Mouse (Mus musculus) MEL (cell line): ENCODE results near the gene Synj1. TPM values are rescaled to one million over a fixed set of nuclear protein-coding genes. Genes with fewer than 3 reads are reported as not detected.

ENCODE experiments used
- DNase-seq: peaks from one replicate; pipeline ENCODE4 v3.0.0; 2011; ENCODE audit warnings: low read depth, low spot score
- H3K27ac ChIP-seq: 2 replicates; pipeline ENCODE4 v1.5.1; 2012; ENCODE audit warnings: low read depth, mild to moderate bottlenecking, control low read depth, low read length, moderate library complexity; ENCODE audit not compliant: control insufficient read depth
- H3K27me3 ChIP-seq, 2 experiments: fragments of 150-350 bp in 1 of 2; sonication (generic) in 1 of 2; 2 replicates each; pipeline ENCODE4 v1.6.1; 2012; ENCODE audit warnings: low read length in 2 of 2, mild to moderate bottlenecking in 2 of 2, improper control_type of control experiment in 1 of 2, moderate library complexity in 1 of 2; ENCODE audit not compliant: insufficient read depth in 2 of 2, control insufficient read depth in 1 of 2
- H3K36me3 ChIP-seq, 2 experiments: 2 replicates each; pipeline ENCODE4 v1.6.1; 2012 to 2014; ENCODE audit warnings: low read length in 2 of 2, improper control_type of control experiment in 1 of 2, inconsistent platforms in 1 of 2, mild to moderate bottlenecking in 1 of 2; ENCODE audit not compliant: insufficient read depth in 2 of 2, control insufficient read depth in 1 of 2
- H3K4me1 ChIP-seq, 2 experiments: fragments of 150-350 bp in 1 of 2; sonication (generic) in 1 of 2; 2 replicates each; pipeline ENCODE4 v1.6.1; 2012; ENCODE audit warnings: low read length in 2 of 2, improper control_type of control experiment in 1 of 2, mild to moderate bottlenecking in 1 of 2; ENCODE audit not compliant: insufficient read depth in 2 of 2, control insufficient read depth in 1 of 2
- H3K4me3 ChIP-seq, 2 experiments: fragments of 150-350 bp in 1 of 2; sonication (generic) in 1 of 2; 2 replicates each; pipeline ENCODE4 v1.5.1; 2012; ENCODE audit warnings: low read depth in 2 of 2, low read length in 2 of 2, mild to moderate bottlenecking in 2 of 2, moderate library complexity in 2 of 2, control low read depth in 1 of 2, improper control_type of control experiment in 1 of 2; ENCODE audit not compliant: control insufficient read depth in 1 of 2, insufficient read depth in 1 of 2
- H3K79me2 ChIP-seq: 2 replicates; pipeline ENCODE4 v1.6.1; 2012; ENCODE audit warnings: mild to moderate bottlenecking, low read length, moderate library complexity; ENCODE audit not compliant: control insufficient read depth, poor library complexity, insufficient read depth
- H3K9ac ChIP-seq: 2 replicates; pipeline ENCODE4 v1.6.1; 2012; ENCODE audit warnings: low read depth, mild to moderate bottlenecking, control low read depth, low read length, moderate library complexity; ENCODE audit not compliant: control insufficient read depth, poor library complexity, severe bottlenecking
- H3K9me3 ChIP-seq: fragments of 150-350 bp; sonication (generic); replicated peaks from 2 replicates; pipeline ENCODE4 v1.6.1; 2012; ENCODE audit warnings: mild to moderate bottlenecking, low read length, improper control_type of control experiment, moderate library complexity; ENCODE audit not compliant: insufficient read depth
- CTCF ChIP-seq, 3 experiments: IDR thresholded peaks in 2 of 3; conservative IDR thresholded peaks in 1 of 3; 2 replicates each; pipeline ENCODE4 v1.5.1; 2011 to 2012; ENCODE audit warnings: low read length in 3 of 3, low read depth in 2 of 3, mild to moderate bottlenecking in 2 of 3, improper control_type of control experiment in 1 of 3, inconsistent platforms in 1 of 3, mixed read lengths in 1 of 3, moderate library complexity in 1 of 3; ENCODE audit not compliant: control insufficient read depth in 1 of 3, insufficient read depth in 1 of 3, poor library complexity in 1 of 3, severe bottlenecking in 1 of 3
- E2F4 ChIP-seq: IDR thresholded peaks from 2 replicates; pipeline ENCODE4 v1.6.1; 2011; ENCODE audit warnings: low read depth, low read length, improper control_type of control experiment, borderline replicate concordance
- ELF1 ChIP-seq: IDR thresholded peaks from 2 replicates; pipeline ENCODE4 v1.6.1; 2014; ENCODE audit warnings: low read depth, mild to moderate bottlenecking, inconsistent platforms, low read length, improper control_type of control experiment, moderate library complexity
- ETS1 ChIP-seq: IDR thresholded peaks from 2 replicates; pipeline ENCODE4 v1.6.1; 2012; ENCODE audit warnings: low read depth, mild to moderate bottlenecking, inconsistent platforms, low read length, improper control_type of control experiment, moderate library complexity
- GATA1 ChIP-seq: IDR thresholded peaks from 2 replicates; pipeline ENCODE4 v1.6.1; 2011; ENCODE audit warnings: low read depth, low read length, improper control_type of control experiment
- JUND ChIP-seq: IDR thresholded peaks from 2 replicates; pipeline ENCODE4 v1.6.1; 2011; ENCODE audit warnings: low read depth, mild to moderate bottlenecking, improper control_type of control experiment, low read length
- KAT2A ChIP-seq: conservative IDR thresholded peaks from 2 replicates; pipeline ENCODE4 v1.6.1; 2012; ENCODE audit warnings: low read depth, low read length, improper control_type of control experiment, inconsistent platforms
- MAX ChIP-seq: IDR thresholded peaks from 2 replicates; pipeline ENCODE4 v1.6.1; 2011; ENCODE audit warnings: low read length, improper control_type of control experiment
- MAZ ChIP-seq: IDR thresholded peaks from 2 replicates; pipeline ENCODE4 v1.6.1; 2012; ENCODE audit warnings: low read depth, mild to moderate bottlenecking, inconsistent platforms, low read length, improper control_type of control experiment
- MEF2A ChIP-seq: IDR thresholded peaks from 2 replicates; pipeline ENCODE4 v1.6.1; 2014; ENCODE audit warnings: low read depth, mild to moderate bottlenecking, inconsistent platforms, low read length, improper control_type of control experiment; ENCODE audit not compliant: poor library complexity, insufficient replicate concordance, severe bottlenecking; ENCODE audit errors: extremely low read depth
- MXI1 ChIP-seq: IDR thresholded peaks from 2 replicates; pipeline ENCODE4 v1.6.1; 2011; ENCODE audit warnings: mild to moderate bottlenecking, low read depth, low read length, improper control_type of control experiment
- MYC ChIP-seq: IDR thresholded peaks from 2 replicates; pipeline ENCODE4 v1.6.1; 2011; ENCODE audit warnings: low read depth, mild to moderate bottlenecking, low read length, improper control_type of control experiment, moderate library complexity
- NRF1 ChIP-seq: IDR thresholded peaks from 2 replicates; pipeline ENCODE4 v1.6.1; 2014; ENCODE audit warnings: low read depth, mild to moderate bottlenecking, inconsistent platforms, low read length, improper control_type of control experiment, moderate library complexity; ENCODE audit not compliant: poor library complexity, insufficient read depth, severe bottlenecking
- POLR2AphosphoS5 ChIP-seq: IDR thresholded peaks from 2 replicates; pipeline ENCODE4 v1.6.1; 2012; ENCODE audit warnings: low read depth, borderline replicate concordance, mild to moderate bottlenecking, inconsistent platforms, low read length, moderate library complexity, mixed read lengths
- SMC3 ChIP-seq: IDR thresholded peaks from 2 replicates; pipeline ENCODE4 v1.6.1; 2011; ENCODE audit warnings: low read depth, low read length, improper control_type of control experiment
- TBP ChIP-seq: IDR thresholded peaks from 2 replicates; pipeline ENCODE4 v1.8.0; 2011; ENCODE audit warnings: low read depth, low read length, improper control_type of control experiment
- UBTF ChIP-seq: IDR thresholded peaks from 2 replicates; pipeline ENCODE4 v1.6.1; 2012; ENCODE audit warnings: low read depth, mild to moderate bottlenecking, inconsistent platforms, low read length, improper control_type of control experiment, moderate library complexity, borderline replicate concordance; ENCODE audit not compliant: insufficient read depth
- USF1 ChIP-seq: IDR thresholded peaks from 2 replicates; pipeline ENCODE4 v1.6.1; 2014; ENCODE audit warnings: low read depth, mild to moderate bottlenecking, inconsistent platforms, low read length, improper control_type of control experiment, moderate library complexity
- ZC3H11A ChIP-seq: IDR thresholded peaks from 2 replicates; pipeline ENCODE4 v1.6.1; 2012; ENCODE audit warnings: low read depth, mild to moderate bottlenecking, inconsistent platforms, low read length, improper control_type of control experiment
- ZKSCAN1 ChIP-seq: IDR thresholded peaks from 2 replicates; pipeline ENCODE4 v1.6.1; 2012; ENCODE audit warnings: low read depth, mild to moderate bottlenecking, inconsistent platforms, low read length, improper control_type of control experiment, moderate library complexity
- ZMIZ1 ChIP-seq: IDR thresholded peaks from 2 replicates; pipeline ENCODE4 v1.6.1; 2012; ENCODE audit warnings: low read depth, mild to moderate bottlenecking, inconsistent platforms, low read length, improper control_type of control experiment, moderate library complexity
- ZNF384 ChIP-seq: IDR thresholded peaks from 2 replicates; pipeline ENCODE4 v1.6.1; 2012; ENCODE audit warnings: low read depth, mild to moderate bottlenecking, inconsistent platforms, low read length, improper control_type of control experiment
- polyA plus RNA-seq, 2 experiments: library from polyadenylated mRNA; stranded (reverse) in 1 of 2; unstranded in 1 of 2; fragments of >175 nt in 1 of 2; fragments of >200 nt in 1 of 2; gene quantifications; 2 replicates each; pipeline versions ENCODE4 v1.2.1 to v1.2.4; 2012; ENCODE audit warnings: low replicate concordance in 2 of 2, low read depth in 1 of 2; ENCODE audit not compliant: insufficient read length in 2 of 2, insufficient read depth in 1 of 2, missing spikeins in 1 of 2
- total RNA-seq: library from RNA; depleted of rRNA; stranded (reverse); fragments of 300-350 nt; gene quantifications from 2 replicates; pipeline ENCODE4 v1.2.3, GENCODE M21; 2012

The Synj1 gene
- total and polyA plus RNA-seq, 3 experiments = 5.0 to 34.5 TPM; not detected in 1

GRCm38 (mm10) chr16:90953770-90954169, 57.3 kb downstream of the Synj1 start:
- DNase-seq = peak; percentile 25
- H3K4me3 ChIP-seq = no peak overlapping the region
- H3K9me3 ChIP-seq = no peaks in the 10 kb centered on the region
- no peaks in the 10 kb centered on the region for H3K27me3 ChIP-seq
- no peak overlapping the region for H3K27ac ChIP-seq
- H3K79me2 ChIP-seq = no peaks in the 10 kb centered on the region
- peaks cover 0 to 5% of the 10 kb centered on the region in 2 experiments; a peak in 2 of 4 replicates for H3K36me3 ChIP-seq
- TF ChIP-seq E2F4 (no peak), ELF1 (no peak), SMC3 (peak; percentile 31), NRF1 (no peak), MXI1 (no peak), CTCF (IDR thresholded peaks at IDR 0.05 in 2 of 3, conservative IDR thresholded peaks at IDR 0.05 in 1 of 3; ENCODE audit: control insufficient read depth in 1 of 3, insufficient read depth in 1 of 3, low read depth in 2 of 3, low read length in 3 of 3, poor library complexity in 1 of 3, severe bottlenecking in 1 of 3) (peak in 2 of 3 experiments; percentile 10 to 25; a peak in 1 of 6 replicates)
- no peaks in the 10 kb centered on the region for H3K4me1 ChIP-seq
- H3K9ac ChIP-seq = no peak overlapping the region

GRCm38 (mm10) chr16:90953147-90953546, 58.0 kb downstream of the Synj1 start:
- peaks cover 0 to 5% of the 10 kb centered on the region in 2 experiments; a peak in 2 of 4 replicates for H3K36me3 ChIP-seq
- no peaks in the 10 kb centered on the region for H3K4me1 ChIP-seq
- H3K9ac ChIP-seq = no peak overlapping the region
- no peak overlapping the region for H3K4me3 ChIP-seq
- TF ChIP-seq MAX (no peak), SMC3 (no peak), MEF2A (no peak)
- no peak overlapping the region for H3K27ac ChIP-seq
- DNase-seq = no peak
- no peaks in the 10 kb centered on the region for H3K79me2 ChIP-seq
- H3K9me3 ChIP-seq = no peaks in the 10 kb centered on the region
- H3K27me3 ChIP-seq = no peaks in the 10 kb centered on the region

GRCm38 (mm10) chr16:90950354-90950963, 60.6 kb downstream of the Synj1 start:
- H3K4me1 ChIP-seq = no peaks in the 10 kb centered on the region
- no peak overlapping the region for H3K4me3 ChIP-seq
- DNase-seq = no peak
- no peaks in the 10 kb centered on the region for H3K79me2 ChIP-seq
- H3K27me3 ChIP-seq = no peaks in the 10 kb centered on the region
- no peaks in the 10 kb centered on the region for H3K9me3 ChIP-seq
- H3K27ac ChIP-seq = no peak overlapping the region
- H3K9ac ChIP-seq = no peak overlapping the region
- TF ChIP-seq MAZ (no peak), ZMIZ1 (no peak), ZNF384 (no peak), MYC (no peak), KAT2A (no peak), TBP (no peak), E2F4 (no peak), POLR2AphosphoS5 (no peak), ETS1 (no peak), GATA1 (no peak), JUND (no peak), ZKSCAN1 (no peak), ZC3H11A (no peak), UBTF (no peak), USF1 (no peak), SMC3 (no peak), CTCF (IDR thresholded peaks at IDR 0.05 in 2 of 3, conservative IDR thresholded peaks at IDR 0.05 in 1 of 3; ENCODE audit: control insufficient read depth in 1 of 3, insufficient read depth in 1 of 3, low read depth in 2 of 3, low read length in 3 of 3, poor library complexity in 1 of 3, severe bottlenecking in 1 of 3) (no peak)
- TF ChIP-seq, all 39 proteins: peak for 0
- peaks cover 0 to 3% of the 10 kb centered on the region in 2 experiments; a peak in 2 of 4 replicates for H3K36me3 ChIP-seq
